Mouse (Mus musculus) liver, adult (tissue): ENCODE measurements at regions not wholly inside any gene's neighbourhood (a gene's known extent, or its start where the extent isn't known, plus 50 kb on each side); places are given as distances from the start of the nearest gene placed in this dataset.

Source experiments
- GATA4 ChIP-seq: IDR thresholded peaks from 2 replicates; pipeline ENCODE4 v1.6.1; 2014; ENCODE audit warnings: mild to moderate bottlenecking, low read length; ENCODE audit not compliant: insufficient replicate concordance

DNA sequence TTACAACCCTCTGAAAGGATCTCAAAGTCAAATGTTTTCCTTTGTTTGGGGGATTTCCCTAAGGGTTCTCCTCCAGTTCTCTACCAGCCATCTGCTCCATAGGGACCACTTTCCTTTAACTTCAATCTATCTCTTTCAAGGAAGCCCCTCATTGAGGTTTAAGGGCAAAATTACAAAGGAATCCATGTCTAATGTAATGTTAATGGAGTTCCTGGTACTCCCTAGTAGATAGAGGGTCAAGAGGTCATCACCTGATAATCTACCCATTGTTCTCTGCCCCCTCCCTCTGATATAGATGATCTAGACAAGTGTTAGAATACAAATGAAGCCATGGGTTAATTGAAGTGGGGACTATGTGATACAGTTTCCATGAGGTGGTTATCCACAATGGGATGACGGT lies 158.6 kb upstream of the Tent5a start:
- no peak for TF ChIP-seq GATA4

DNA sequence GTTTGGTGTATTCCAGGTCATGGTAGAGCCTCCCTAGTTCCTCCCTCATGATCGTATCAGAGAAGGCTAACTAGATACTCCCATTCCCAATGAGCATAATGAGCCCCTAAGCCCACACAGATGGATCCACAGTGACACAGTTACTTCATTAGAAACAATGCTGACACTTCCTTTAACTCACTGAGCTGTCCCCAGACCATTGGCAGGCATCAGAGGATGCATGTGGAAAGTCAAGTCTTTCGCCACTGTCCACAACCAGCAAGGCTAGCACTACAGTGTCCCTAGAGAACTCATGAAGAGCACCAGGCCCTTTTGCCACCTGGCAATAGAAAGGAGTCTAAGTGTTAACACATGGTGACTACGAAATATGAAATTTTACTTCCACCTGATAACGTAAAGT lies 156.1 kb upstream of the Tent5a start:
- no peak for TF ChIP-seq GATA4

DNA sequence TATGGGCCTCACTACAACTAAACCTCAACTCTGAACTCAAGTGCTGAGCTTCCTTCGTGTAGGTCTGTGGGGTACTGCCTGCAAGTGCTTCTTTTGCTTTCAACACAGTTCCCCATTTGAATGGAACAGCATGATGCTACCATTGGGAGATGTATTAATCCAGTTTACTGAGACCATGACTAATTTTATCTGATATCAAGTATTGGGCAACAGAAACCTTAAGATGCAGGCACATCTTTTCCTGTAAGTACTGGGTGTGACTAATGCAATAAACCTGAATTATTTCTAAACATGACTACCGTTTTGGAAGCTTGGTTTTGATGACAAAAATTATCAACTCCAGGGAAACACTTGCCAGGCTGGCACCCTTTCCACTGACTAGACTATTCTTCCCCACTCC lies 153.4 kb upstream of the Tent5a start:
- TF ChIP-seq GATA4: no peak

DNA sequence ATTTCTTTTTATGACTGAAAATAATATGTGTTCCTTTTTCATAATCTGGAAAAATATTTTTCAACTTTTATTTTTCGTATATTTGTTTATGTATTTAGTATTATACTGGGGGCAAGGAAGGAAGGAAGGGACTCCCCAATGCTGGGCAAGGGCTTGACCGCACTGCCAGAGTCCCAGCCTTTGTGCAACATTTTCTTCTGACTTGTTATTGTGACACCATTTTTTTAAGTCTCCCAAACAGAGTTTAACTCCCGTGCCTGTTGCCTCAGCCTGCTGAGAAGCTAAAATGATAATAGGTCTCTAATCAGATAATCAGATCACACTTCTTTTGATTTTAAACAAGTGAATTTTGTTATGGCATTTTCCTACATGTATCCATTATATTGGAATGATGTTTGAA lies 148.1 kb upstream of the Tent5a start:
- no peak for TF ChIP-seq GATA4

DNA sequence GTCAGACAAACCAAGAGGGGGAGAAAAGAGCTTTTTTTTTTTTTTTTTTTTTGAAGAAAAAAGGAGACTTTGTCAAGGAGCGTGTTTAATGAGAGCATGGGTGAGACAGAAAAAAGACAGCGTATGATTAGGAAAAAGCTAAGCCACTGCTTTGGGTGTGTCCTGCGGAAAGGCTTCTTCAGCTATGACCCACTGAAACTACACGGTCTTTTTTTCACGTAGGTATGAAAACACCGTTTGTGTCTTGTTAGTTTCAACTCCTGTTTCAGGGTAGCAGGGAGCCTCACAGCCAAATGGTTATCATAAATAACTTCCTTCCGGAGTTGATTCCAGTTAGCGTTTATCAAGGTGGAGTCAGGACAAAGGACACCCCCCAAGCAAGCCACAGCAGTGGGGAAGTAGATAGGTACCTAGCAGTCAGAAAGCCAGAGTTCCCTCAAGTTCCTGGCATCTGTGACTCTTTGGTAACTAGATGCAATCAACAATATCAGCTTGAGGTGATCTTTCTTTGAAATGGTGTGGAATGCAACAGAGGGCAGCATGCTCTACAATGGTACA lies 143.2 kb upstream of the Tent5a start:
- no peak for TF ChIP-seq GATA4

DNA sequence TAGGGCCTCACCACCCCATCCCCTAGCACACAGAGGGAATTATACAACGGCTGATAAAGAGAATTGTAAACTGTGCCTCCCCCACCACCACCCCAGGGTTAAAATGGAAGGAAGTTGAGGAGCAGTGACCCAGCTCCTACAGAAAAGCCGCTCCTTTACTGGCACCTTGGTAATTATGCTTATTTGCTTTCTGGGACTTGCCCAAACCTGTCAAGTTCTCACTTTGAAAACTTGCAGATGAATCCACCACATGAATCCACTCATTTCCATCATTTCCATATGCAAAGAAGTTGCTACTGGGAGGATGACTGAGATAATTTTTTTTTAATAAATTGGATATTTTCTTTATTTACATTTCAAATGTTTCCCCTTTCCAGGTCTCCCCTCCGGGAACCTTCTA lies 142.1 kb upstream of the Tent5a start:
- TF ChIP-seq GATA4: no peak

DNA sequence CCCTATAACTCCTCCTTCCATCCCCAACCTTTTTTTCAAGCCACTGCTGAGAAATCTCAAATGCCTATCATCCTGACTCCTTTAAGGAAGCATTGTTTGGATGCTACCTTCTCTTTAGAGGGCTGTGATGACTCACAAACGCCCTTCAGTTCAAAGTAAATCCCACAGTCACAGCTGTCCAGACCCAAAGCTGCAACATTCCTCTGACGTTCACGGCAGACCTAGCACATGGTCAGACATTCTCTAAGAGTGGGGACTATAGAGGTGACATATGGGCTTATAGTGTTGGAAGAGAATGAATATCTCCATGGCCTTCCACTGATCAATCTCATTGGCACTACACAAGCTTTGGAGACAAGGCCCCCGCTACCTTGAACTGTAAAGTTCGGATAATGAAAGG lies 139.5 kb upstream of the Tent5a start:
- TF ChIP-seq GATA4: no peak

DNA sequence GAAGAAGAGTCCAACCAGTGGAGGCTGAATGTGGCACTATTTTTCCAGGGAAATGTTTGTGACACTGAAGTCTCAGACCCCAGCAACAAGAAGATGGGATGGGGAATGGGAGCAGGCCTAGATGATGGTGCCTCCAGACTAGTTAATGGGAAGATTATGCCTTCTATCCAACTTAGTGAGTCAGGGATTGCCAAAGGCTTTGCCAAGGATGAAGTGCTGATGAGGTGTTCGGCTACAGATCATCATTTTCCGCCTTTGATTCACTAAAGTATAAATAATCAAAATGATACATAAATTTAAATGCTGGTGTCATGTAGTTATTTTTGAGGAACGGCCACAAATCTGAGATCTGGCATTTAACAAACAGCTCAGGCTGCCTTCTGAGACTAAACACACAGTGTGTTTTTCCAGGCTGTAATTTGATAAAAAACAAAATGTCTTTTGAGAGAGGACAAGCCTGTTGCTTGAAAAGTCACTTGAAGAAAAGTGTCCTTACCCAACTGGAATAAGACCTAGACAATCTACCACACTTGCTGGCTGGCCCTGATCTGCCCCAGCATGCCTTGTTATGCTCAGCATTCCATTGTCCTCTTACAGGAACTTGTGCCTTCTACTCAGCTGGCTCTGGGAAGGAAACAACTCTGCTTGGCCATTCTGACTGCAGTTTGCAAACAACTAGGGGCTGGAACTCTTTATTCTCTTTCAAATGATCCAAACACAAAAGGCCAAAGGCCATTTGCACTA lies 132.1 kb upstream of the Tent5a start:
- no peak for TF ChIP-seq GATA4

DNA sequence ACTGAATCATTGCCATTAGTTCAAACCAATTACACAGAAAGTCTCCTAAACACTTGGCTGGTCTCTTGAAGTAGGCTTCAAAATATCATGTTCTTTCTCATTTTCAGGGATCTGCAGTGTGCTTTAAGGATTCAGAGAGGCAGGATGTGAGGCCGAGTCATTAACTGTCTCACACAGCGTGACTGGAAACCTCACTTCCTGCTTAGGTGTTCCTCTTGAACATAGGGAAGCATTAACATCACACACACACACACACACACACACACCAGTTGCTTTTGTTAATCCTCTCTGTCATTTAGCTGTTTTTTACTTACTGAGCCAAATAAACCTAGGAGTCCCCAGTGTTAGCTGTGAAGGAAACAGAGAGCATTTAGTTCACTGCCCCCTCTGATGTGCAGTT lies 131.2 kb upstream of the Tent5a start:
- no peak for TF ChIP-seq GATA4

DNA sequence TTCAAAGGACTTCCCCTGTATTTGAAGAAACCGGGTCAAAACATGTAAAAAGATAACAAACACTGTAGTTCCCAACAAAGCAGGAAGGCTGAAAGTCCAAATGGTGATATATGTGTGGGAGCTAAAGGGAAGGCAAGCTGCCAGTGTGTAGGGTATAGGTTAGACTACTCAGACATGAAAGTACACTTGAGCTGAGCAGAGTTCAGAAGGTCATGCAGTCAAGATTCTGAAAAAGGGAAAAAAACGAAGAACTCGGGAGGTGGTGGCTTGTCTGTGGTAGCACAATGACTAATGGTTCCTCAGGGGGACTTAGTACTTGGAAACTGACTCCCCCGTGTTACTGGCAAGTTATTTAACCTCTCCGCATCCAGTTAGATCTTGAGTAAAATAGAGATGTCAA lies 130.3 kb upstream of the Tent5a start:
- no peak for TF ChIP-seq GATA4

DNA sequence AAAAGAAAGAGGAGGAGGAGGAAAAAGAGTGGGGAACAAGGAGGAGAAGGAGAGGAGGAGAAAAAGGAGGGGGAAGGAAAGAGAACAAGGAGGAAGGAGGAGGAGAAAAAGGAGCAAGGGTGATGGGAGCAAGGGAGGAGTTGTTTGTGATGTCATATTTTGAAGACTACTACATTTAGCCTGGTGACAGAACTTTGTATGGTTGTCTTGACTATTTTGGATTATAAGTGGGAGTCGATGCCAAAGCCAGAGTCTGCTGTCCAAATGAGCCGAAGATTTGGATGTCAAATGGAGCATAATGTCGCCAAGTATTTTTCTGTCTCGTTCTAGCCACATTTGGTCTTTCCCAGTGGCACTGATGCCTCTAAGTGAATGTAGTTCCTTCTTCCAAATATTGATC lies 128.2 kb upstream of the Tent5a start:
- no peak for TF ChIP-seq GATA4

DNA sequence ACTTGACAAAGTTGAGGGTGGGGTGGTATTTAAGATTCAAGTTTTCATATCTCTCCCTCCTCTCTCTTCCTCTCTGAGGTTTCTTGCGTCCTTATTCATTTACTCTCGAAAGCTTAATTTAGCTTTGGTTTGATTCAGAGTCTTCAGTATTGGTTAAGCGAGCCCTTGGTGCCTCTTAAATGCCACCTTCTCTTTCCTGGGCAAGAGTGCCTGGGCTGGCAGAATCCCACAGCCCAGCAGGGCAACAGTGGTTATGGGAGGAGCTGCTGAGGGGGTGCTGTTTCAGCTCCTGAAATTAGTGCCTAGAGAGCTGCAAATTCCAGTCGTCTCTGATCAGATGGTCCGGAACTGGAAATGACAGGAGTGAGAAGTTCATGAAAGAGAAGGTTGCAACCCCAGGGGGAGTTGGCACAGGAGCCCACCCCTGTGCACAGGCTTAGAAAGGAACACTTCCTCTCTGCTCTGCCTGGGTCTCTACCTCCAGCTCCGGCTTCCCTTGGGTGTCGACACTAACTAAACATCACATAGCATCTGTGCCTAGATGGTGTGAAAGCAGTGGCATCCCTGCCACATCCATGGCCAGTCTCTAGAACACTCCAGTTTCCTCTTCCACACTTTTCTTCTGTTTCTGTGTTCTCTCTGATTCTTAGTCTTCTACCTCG lies 125.2 kb upstream of the Tent5a start:
- TF ChIP-seq GATA4: no peak

DNA sequence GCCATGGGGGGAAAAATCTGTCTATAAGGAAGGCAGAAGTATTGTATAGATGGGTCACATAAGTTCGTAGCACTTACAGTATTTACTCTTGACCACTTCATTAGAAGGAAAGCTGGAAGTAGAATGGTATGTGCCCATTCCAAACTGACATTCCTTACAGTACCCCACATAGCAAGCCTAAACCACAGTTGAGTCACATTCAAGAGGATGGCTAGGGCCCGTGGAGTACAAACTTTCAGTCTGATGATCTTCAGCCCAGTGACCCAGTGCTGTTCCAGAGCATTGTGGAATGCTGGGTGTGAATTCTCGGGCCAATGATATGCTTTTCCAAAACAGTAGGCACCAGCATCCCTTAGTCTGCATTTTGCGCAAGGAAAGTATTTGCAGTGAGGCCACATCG lies 124.2 kb upstream of the Tent5a start:
- no peak for TF ChIP-seq GATA4

DNA sequence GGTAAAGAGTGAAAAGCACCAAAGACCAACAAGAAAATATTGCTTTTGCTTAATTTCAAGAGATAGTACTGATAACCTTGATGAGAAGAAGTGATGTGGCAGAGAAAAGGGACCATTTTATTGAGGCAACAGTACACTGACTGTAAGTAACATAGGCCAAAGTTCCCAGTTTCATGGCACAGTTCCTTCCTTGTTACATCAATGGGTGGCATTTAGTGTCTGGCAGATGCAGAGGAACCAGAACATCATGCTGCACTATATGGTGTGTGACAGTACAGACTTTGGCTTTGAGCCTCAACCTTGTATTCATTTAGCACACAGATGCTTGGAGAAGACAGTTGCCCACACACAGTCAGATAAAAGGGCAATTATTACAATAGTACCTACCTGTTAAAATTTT lies 123.7 kb upstream of the Tent5a start:
- no peak for TF ChIP-seq GATA4

DNA sequence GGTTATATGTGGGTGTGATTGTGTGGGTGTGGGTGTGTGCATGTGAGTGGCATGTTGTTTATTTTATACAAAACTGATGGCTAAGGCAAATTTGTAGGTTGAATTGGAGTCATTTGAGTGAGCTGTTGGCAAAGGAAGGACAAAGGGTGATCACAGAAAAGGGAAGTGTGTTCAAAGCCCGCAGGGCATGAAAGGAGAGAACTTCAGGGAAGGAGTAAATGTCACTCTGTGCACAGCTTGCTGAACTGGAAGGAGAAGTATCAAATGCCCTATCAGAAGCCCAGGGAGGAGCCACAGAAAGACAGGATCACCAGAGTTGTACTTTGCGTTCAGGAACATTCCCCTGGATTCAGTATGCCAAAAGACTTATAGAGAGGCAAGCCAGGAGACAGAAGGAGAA lies 122.3 kb upstream of the Tent5a start:
- no peak for TF ChIP-seq GATA4

DNA sequence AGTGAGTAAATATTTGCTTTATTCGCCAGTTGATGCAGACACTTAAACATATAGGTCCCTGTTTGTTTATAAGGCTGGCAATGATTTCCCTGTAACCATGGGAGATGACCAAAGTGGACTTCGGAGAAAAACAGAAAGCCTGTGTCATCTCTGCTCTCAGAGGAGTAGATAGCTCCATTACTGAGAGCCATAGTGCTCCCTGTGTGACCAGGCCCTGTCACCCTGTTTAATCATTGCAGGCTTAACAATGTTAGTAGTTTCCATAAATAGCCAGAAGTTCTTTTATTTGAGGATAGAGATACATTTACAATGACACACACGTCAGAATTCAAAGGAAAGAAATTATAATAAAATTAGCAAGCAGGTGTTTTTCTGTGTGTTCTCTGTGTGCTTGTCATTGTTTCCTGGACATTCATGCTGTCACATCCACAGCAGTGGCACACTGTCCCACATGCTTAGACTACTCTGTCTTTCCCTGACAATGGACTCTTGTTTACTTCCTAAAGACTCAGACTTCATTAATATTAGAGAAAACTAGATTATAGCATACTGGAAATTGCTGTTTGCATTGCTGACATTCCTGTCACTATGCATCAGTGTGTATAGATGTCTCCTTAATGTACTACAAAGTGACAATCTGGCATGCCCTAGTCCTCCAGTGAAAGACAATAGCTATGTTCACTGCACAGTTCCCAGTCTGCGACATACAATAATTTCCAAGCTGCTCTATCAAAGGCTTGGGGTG lies 115.8 kb upstream of the Tent5a start:
- no peak for TF ChIP-seq GATA4
